In the genomic region with DNA sequence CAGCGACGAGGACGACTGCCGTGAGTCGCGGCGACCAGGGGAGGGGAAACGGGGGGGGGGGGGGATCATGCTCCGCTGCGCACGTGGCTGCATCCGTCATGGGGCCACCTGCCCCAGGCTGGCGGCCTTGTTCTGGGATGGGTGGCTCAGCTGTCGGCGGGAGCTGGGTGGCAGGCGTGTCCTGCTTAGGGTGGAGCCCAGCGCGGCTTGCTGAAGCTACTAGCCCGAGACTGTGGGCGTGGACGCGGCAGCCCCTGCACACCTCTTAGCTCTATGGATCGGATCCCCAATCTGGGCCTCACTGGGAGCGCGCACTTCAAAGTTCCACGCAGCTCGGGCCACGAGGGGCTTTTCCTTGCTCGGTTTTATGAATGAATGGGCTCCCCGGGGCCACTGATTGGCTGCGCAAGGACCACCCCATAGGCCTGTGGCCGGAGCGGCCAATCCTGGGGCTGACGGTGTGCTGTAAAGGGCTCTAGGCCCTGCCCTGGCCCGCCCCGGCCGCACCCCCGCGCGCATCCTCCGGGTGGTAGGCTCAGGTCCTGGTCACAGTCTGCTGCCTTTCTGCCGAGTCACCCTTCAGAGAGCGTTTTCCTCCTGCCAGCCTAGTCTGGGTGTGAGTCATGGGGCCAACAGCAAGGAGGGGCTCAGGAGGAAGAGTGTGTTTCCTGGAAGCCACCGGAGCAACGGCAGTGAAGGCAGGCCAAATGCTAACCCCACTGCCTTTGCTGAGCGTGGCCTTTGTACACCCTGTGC, we compare ENCODE assay signal across 8 mouse cellular contexts. TPM values are rescaled to one million over a fixed set of nuclear protein-coding genes. Genes with fewer than 3 reads are reported as not detected.
DNase-seq lines count a peak whose midpoint lies in the region; ATAC-seq and TF ChIP-seq lines count a peak whose summit lies in the region.

No protein-coding gene starts in this region.

- H3K27ac ChIP-seq in embryonic facial prominence, embryonic 10.5 days (replicated peaks) = peak overlapping the region; percentile 91
- no peak overlapping the region for H3K27ac ChIP-seq in heart, adult 2 months
- H3K27ac ChIP-seq in kidney, adult 2 months (ENCODE audit: insufficient read depth, low read depth, low read length) = no peak overlapping the region
- H3K27ac ChIP-seq in midbrain, postnatal 0 days (ENCODE audit: low read depth, low read length) = peak overlapping the region; percentile 97

- peaks cover 49% of the 10 kb centered on the region for H3K4me1 ChIP-seq in embryonic facial prominence, embryonic 10.5 days
- 0 out of 2 replicates have a peak, but pooled peaks cover 2% of the 10 kb centered on the region for H3K4me1 ChIP-seq in heart, adult 2 months (ENCODE audit: control insufficient read depth, insufficient read depth, low read length)
- H3K4me1 ChIP-seq in kidney, adult 2 months (ENCODE audit: control insufficient read depth, insufficient read depth, low read length) = no peaks in the 10 kb centered on the region
- peaks cover 15% of the 10 kb centered on the region; the same call in 1 of the 2 replicates for H3K4me1 ChIP-seq in midbrain, postnatal 0 days (ENCODE audit: insufficient read depth, low read length)

- H3K79me2 ChIP-seq in heart, adult 2 months (replicated peaks; ENCODE audit: control insufficient read depth, insufficient read depth, low read length) = no peaks in the 10 kb centered on the region

- H3K27me3 ChIP-seq in embryonic facial prominence, embryonic 10.5 days (replicated peaks; ENCODE audit: low read depth, poor library complexity, severe bottlenecking) = peaks cover 38% of the 10 kb centered on the region
- peaks cover 2% of the 10 kb centered on the region; the same call in 1 of the 2 replicates for H3K27me3 ChIP-seq in heart, adult 2 months (ENCODE audit: control insufficient read depth, insufficient read depth, low read length)
- no peaks in the 10 kb centered on the region for H3K27me3 ChIP-seq in kidney, adult 2 months (replicated peaks; ENCODE audit: control insufficient read depth, insufficient read depth, low read length)
- H3K27me3 ChIP-seq in midbrain, postnatal 0 days (ENCODE audit: insufficient read depth, low read length) = no peaks in the 10 kb centered on the region

- TF ChIP-seq EP300 in heart, adult 2 months (IDR thresholded peaks at IDR 0.05; ENCODE audit: insufficient read depth, low read depth, low read length) = no peak

- no peaks in the 10 kb centered on the region for H3K9me3 ChIP-seq in embryonic facial prominence, embryonic 10.5 days
- H3K9me3 ChIP-seq in midbrain, postnatal 0 days (ENCODE audit: low read length) = no peaks in the 10 kb centered on the region

- no peak for TF ChIP-seq POLR2A in heart, adult 2 months (IDR thresholded peaks at IDR 0.05; ENCODE audit: insufficient read depth, low read depth, low read length)
- TF ChIP-seq POLR2A in kidney, adult 2 months (IDR thresholded peaks at IDR 0.05; ENCODE audit: low read depth, low read length) = no peak

- no peak overlapping the region for H3K9ac ChIP-seq in heart, adult 2 months (ENCODE audit: low read depth, low read length)
- H3K9ac ChIP-seq in midbrain, postnatal 0 days (replicated peaks; ENCODE audit: low read length, poor library complexity, severe bottlenecking) = peak overlapping the region; percentile 93

- TF ChIP-seq CTCF in heart, adult 2 months (IDR thresholded peaks at IDR 0.05) = no peak
- TF ChIP-seq CTCF in kidney, adult 2 months (conservative IDR thresholded peaks at IDR 0.05; ENCODE audit: insufficient read depth, insufficient read length, low read depth, low read length) = no peak
- TF ChIP-seq CTCF in midbrain, postnatal 0 days (IDR thresholded peaks at IDR 0.05) = peak; percentile 21; the same call in 1 of the 2 replicates

- ATAC-seq in midbrain, postnatal 0 days (ENCODE audit: low FRiP score) = peak; percentile 63

- intact Hi-C loops in heart, adult 2 months (cut with DNase I) = no loop called here

- H3K36me3 ChIP-seq in embryonic facial prominence, embryonic 10.5 days (replicated peaks) = peaks cover 33% of the 10 kb centered on the region
- H3K36me3 ChIP-seq in heart, adult 2 months (ENCODE audit: control insufficient read depth, insufficient read depth, low read length) = no peaks in the 10 kb centered on the region
- no peaks in the 10 kb centered on the region for H3K36me3 ChIP-seq in kidney, adult 2 months (ENCODE audit: control insufficient read depth, insufficient read depth, low read length)
- H3K36me3 ChIP-seq in midbrain, postnatal 0 days (ENCODE audit: insufficient read depth, low read length) = peaks cover 9% of the 10 kb centered on the region; the same call in 1 of the 2 replicates

- peak overlapping the region; percentile 83 for H3K4me3 ChIP-seq in embryonic facial prominence, embryonic 10.5 days
- H3K4me3 ChIP-seq in heart, adult 2 months = peak overlapping the region; percentile 61
- peak overlapping the region; percentile 56 for H3K4me3 ChIP-seq in kidney, adult 2 months (ENCODE audit: insufficient read depth, low read depth, low read length)
- peak overlapping the region; percentile 85 for H3K4me3 ChIP-seq in midbrain, postnatal 0 days (ENCODE audit: low read depth, low read length)

- peak; percentile 94 for DNase-seq in 3T3-L1 (ENCODE audit: low read depth, low spot score)
- DNase-seq in adrenal gland, postnatal 14 days = peak; percentile 93
- DNase-seq in embryonic facial prominence, embryonic 10.5 days (ENCODE audit: low spot score) = peak; percentile 93
- peak; percentile 47 to 67 for DNase-seq in heart, adult 2 months
- DNase-seq in kidney, adult 2 months = peak; percentile 77
- peak; percentile 96 for DNase-seq in liver
- peak; percentile 85 for DNase-seq in midbrain, postnatal 0 days (ENCODE audit: low spot score)
- DNase-seq in spleen, postnatal 10 days (ENCODE audit: low spot score in 2 of 2) = peak; percentile 60 to 84

- WGBS in embryonic facial prominence, embryonic 10.5 days = under 1% methylated on average over 46 of the region's 46 CpGs
- WGBS in heart, adult 2 months = 2% methylated on average over 46 of the region's 46 CpGs
- 1% methylated on average over 43 of the region's 46 CpGs for WGBS in kidney, adult 2 months
- WGBS in midbrain, postnatal 0 days = under 1% methylated on average over 41 of the region's 46 CpGs

- peak overlapping the region; percentile 92 for H3K4me2 ChIP-seq in midbrain, postnatal 0 days (ENCODE audit: low read depth, low read length, poor library complexity, severe bottlenecking)

RNA-seq across cellular contexts. Expression of a gene that starts 1.5 kb away (rescaled TPM):
- 5.0 and 5.2 TPM in 2 replicates for total RNA-seq in adrenal gland, postnatal 14 days (2021)
- 7.4 and 8.5 TPM in 2 replicates for polyA plus RNA-seq in embryonic facial prominence, embryonic 10.5 days (2016; fragmentation: Nextera tagmentation; extraction: Ambion mirVana)
- total RNA-seq in heart, adult 2 months (2021) = 1 to 10 TPM in 1 of 2 experiments, under 1 TPM in 1; 0.68 to 1.1 TPM
- polyA plus RNA-seq in heart, adult 2 months (2012; rRNA removed) = 0.97 and 1.0 TPM in 2 replicates
- polyA plus RNA-seq in kidney, adult 2 months (2012; rRNA removed) = 2.8 and 3.6 TPM in 2 replicates
- 74.1 and 78.5 TPM in 2 replicates for total RNA-seq in midbrain, postnatal 0 days (2014; rRNA removed)
- polyA plus RNA-seq in midbrain, postnatal 0 days (2015; fragmentation: Nextera tagmentation; extraction: Ambion mirVana) = 31.9 and 35.2 TPM in 2 replicates

Comparison
In these comparisons a context has a peak if more than half of its experiments do, and no peak if none do; other contexts are left out.
1. H3K27ac ChIP-seq: peak in embryonic facial prominence, embryonic 10.5 days (single experiment) and midbrain, postnatal 0 days (single experiment); none in heart, adult 2 months (single experiment) and kidney, adult 2 months (single experiment).
2. Peak in every context shown above with its lines, with median percentiles within 50 percentile points of each other: DNase-seq and H3K4me3 ChIP-seq.